Mouse (Mus musculus) C2C12 (cell line): Measurements from ENCODE around the gene Sfxn1.

Source experiments
- CTCF ChIP-seq: IDR thresholded peaks from one replicate; pipeline ENCODE4 v1.5.1; 2011; ENCODE audit not compliant: control insufficient read depth, insufficient read depth, insufficient read length
- FOSL1 ChIP-seq: IDR thresholded peaks from one replicate; pipeline ENCODE4 v1.8.0; 2011; ENCODE audit warnings: mild to moderate bottlenecking, low read length; ENCODE audit not compliant: poor library complexity, insufficient read depth, severe bottlenecking
- MAX ChIP-seq: IDR thresholded peaks from one replicate; pipeline ENCODE4 v1.6.1; 2011; ENCODE audit warnings: mild to moderate bottlenecking, control low read depth
- MYOD1 ChIP-seq: IDR thresholded peaks from one replicate; pipeline ENCODE4 v1.6.1; 2011; ENCODE audit warnings: low read depth; ENCODE audit not compliant: control insufficient read depth, insufficient read length
- MYOG ChIP-seq: IDR thresholded peaks from one replicate; pipeline ENCODE4 v1.6.1; 2011; ENCODE audit not compliant: control insufficient read depth, insufficient read length; ENCODE audit errors: extremely low read depth
- USF1 ChIP-seq: IDR thresholded peaks from one replicate; pipeline ENCODE4 v1.6.1; 2011; ENCODE audit warnings: low read depth, mild to moderate bottlenecking, control low read depth, moderate library complexity

- TF ChIP-seq CTCF = peak; percentile 72
- no peak for TF ChIP-seq MYOD1
- TF ChIP-seq USF1 = no peak
- TF ChIP-seq MAX = no peak
- TF ChIP-seq FOSL1 = no peak
- no peak for TF ChIP-seq MYOG
These were observed 16.2 kb upstream of the Sfxn1 start, which contains the start of gene Drd1 for GRCm38 (mm10) chr13:54055448-54055861.
